Mouse (Mus musculus) liver (tissue): ENCODE measurements around the gene S100a2.

ENCODE experiments used
- DNase-seq: peaks from one replicate; pipeline ENCODE4 v3.0.0-alpha.2; 2020; ENCODE audit warnings: mixed read lengths

Gene S100a2

DNA sequence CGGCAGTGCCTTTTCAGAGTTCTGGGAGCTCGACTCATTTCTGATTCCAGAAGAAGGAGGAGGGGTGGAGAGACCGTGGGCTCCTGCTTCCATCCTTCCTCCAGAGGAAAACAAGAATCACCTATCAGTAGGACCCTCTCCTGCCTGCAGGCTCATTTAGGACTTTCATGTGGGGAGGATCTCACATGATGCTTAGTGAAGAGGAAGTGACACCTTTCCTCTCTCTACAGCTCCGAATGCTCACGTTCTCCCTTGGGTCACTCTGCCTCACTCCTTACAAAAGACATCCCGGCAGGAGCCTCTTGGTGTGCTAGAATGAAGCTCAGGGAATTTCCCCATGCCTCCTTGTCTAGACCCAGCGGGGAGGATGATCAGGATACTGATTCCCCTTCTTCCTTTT lies 31.5 kb downstream of the S100a2 start:
- no peak for DNase-seq

DNA sequence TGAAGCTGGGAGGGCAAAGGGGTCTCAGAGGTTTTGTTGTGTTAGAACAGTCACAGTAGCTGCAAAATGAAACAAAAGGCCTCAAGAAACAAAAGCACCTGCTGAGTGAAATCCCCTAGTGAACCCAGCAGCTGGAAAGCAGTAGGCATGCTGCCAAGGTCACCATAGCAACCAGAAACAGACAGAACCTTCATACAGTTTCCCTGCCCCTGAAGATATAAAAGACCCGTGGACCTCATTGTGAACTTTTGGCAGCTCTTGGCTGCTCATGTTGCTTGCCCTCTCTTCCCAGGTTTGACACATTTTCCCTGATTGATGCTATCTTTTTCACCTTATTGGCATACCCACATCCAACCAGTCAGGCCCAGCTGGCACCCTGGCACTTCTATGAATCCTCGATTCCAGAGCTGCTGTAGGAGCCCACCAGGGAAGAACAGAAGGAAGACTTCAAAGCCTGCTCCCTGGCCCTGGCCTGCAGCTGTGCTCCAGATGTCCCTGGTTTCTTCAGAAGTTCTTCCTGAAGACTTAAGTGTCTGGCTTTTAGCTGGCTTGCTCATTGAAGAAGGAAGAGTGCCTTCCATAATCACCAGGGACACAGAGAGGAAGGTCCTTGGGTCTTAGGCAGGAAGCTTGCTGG lies 33.5 kb downstream of the S100a2 start:
- DNase-seq, result peak; percentile 37

DNA sequence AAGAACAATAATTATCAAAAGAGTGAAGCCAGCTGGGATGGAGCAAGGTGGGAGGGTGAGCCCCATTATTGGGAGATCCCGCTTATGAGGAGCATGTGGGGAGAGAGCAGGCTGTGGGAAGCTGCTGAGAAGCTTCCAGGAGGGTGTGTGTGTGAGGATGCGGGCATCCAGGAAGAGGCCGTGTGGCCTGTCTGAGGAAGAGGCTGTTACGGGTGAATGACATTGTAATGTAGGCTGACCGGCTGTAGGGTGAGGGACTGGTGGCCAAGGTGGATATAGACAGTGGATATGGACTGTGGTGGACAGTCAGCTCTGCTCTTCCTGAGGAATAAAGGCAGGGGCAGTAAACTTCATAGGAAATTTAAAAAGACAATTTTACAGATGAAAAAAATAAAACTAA lies 35.4 kb downstream of the S100a2 start:
- DNase-seq, result no peak

GRCm38 (mm10) chr3:90626266-90627021 lies 36.4 kb downstream of the S100a2 start:
- no peak for DNase-seq

- no peak for DNase-seq
Measured at GRCm38 (mm10) chr3:90627366-90627765, 37.3 kb downstream of the S100a2 start.

DNA sequence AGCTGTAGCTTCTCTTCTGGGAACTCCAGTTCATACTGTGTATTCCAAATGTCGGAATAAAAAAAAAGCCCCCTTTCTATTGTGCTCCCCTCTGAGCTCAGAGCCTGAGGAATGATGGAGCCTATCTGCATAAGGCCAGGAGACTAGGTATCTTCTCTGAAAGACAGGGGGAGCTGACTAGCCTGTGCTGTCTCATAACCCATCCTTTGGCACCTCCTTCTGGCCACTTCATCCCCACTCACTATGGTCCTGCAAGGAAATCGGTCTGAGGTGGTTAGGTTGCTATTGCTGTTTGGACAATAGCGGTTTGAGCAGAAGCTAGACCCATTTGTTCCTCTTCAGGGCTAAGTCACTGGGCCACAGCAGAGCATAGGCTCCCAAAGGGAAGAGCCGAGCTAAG lies 37.8 kb downstream of the S100a2 start:
- no peak for DNase-seq

DNA sequence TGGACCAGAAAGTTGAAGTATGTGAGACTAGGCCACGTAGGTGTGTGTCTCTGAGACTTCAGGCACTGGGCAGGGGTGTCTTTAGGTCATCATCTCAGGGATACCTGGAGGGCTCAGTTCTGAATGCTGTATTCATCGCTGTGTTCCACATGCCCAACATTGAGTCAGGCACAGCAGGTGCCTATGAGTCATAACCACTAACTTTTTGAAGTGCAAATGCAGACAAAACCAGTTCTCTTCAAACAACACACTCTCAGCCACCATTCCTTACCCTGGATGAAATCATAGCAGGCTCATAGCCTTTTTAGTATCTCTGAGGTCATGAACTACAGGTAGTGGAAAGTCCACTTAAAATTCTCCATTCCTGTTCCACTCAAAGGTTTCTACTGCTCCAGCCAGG lies 39.3 kb downstream of the S100a2 start:
- DNase-seq, result no peak

DNA sequence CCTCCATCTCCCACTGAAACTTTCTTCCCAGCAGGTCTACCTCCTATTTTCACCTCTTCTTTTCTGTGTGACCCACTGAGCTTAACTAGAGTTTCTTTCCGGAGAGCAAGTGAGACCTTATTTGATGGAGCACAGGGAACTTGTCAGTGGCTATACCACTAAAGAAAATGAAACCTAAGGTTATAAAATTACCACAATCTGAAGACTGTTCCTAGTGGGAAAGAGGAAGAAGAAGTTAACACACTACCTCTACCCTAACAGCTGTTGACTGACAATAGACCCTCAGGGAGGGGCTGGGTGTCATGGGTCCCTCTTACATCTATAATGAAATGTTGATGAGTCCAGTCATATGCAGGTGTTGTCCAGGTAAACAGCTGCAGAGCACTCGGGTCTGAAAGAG lies 41.9 kb downstream of the S100a2 start:
- DNase-seq, result no peak

GRCm38 (mm10) chr3:90638511-90639275 lies 48.6 kb downstream of the S100a2 start:
- no peak for DNase-seq

DNA sequence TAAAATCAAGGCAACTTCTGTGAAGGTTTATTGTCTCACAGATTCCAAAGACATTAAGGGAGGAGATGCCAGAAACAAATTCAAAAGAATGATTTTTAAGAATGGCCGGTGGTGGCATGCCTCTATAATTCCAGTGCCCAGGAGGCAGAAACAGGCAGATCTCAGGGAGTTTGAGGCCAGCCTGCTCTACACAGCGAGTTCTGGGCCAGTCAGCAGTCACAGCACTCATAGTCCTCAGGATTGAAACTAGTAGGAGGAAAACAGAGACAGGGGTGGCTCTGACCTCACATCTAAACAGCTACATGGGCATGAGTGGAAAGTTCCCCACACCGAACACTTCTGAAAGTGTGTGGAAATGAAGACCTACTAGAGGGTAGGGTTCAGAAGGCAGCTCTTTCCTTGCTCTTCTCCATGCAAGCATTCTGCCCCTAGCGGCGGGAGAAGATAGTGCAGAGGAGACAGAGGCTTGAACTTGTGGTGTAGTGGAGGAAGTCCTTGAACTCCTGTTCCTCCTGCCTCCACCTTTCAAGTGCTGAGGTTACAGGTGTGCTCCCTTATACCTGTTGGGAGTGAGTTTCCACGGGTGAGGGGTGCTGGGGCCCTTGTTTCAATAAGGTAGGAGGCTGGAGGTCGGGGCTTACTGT lies 49.6 kb downstream of the S100a2 start:
- DNase-seq, result peak; percentile 56

DNA sequence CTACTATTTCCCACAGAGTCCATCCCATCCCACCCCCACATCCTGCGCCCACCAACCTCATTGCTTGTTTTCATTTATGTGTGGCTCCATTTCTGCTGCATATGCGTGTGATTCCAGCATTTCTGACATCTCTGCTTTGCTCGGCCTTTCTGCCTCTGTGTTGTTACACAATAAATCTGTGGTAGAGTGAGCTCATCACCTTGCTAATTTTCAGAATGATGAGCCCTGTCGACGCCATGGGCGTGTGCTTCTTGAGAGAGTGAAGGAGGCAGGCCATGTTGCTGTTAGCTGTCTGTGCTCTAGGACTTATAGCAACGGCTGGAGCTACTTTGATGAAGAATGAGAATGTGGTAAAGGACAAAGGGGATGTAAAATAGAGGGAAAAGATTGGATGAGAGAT lies 50.9 kb downstream of the S100a2 start:
- DNase-seq, result no peak
